ENCODE assay signal across 20 mouse cellular contexts in the genomic region with DNA sequence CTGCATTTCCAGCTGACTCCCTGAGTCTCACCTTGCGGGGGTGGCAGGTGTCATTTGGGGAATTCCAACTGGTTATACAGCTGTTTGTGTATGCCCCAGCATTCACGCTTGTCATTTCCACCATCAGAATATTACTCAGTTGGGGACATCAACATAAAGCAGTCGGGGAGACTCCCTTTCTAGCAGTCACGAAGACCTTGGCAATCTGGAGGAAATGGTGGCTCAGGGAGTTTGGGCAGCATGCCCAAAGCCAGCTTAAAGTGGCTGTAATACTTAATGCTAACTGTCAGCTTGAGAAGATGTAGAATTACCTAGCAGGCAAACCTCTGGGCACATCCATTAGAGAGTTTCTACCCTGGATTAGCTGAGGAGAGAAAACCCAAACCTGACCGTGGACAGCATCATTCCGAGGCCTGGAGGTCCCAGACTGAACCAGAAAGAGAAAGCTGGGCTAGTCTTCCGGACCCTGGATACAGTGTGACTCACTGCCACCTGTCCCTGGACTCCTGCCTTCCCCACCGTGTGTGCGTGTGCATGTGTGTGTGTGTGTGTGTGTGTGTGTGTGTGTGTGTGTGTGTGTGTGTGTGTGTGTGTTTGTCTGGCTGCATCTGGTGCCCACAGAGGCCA. TPM values are rescaled to one million over a fixed set of nuclear protein-coding genes. Genes with fewer than 3 reads are reported as not detected.
DNase-seq lines count a peak whose midpoint lies in the region; ATAC-seq lines count a peak whose summit lies in the region.
"Had no signal": no experiment of that assay in that cellular context is flagged by ENCODE, and none has a peak within 500 bp of the region (broad histone marks: within the 10 kb centered on the region; RNA-seq: fewer than 3 reads in every experiment).

No protein-coding gene starts in this region.

- 0 out of 2 replicates have a peak, but pooled peaks cover 2% of the 10 kb centered on the region for H3K27me3 ChIP-seq in hindbrain, embryonic 10.5 days (ENCODE audit: insufficient read depth, poor library complexity, severe bottlenecking)
- H3K27me3 ChIP-seq in hindbrain, embryonic 16.5 days (replicated peaks; ENCODE audit: control insufficient read depth, insufficient read depth, low read length), result no peaks in the 10 kb centered on the region
- H3K27me3 ChIP-seq: embryonic facial prominence, embryonic 15.5 days; hindbrain, embryonic 12.5 days; limb, embryonic 15.5 days; Patski had no signal

- peak overlapping the region; percentile 72; the same call in 1 of the 2 replicates for H3K27ac ChIP-seq in hindbrain, embryonic 10.5 days
- no peak overlapping the region for H3K27ac ChIP-seq in hindbrain, embryonic 16.5 days (ENCODE audit: low read depth, low read length)
- H3K27ac ChIP-seq: gastrocnemius, adult 2 months; hindbrain, embryonic 12.5 days; limb, embryonic 15.5 days had no signal

- no peak overlapping the region for H3K4me2 ChIP-seq in hindbrain, embryonic 16.5 days (ENCODE audit: low read length)
- H3K4me2 ChIP-seq: embryonic facial prominence, embryonic 15.5 days; hindbrain, embryonic 12.5 days; limb, embryonic 15.5 days had no signal

- no peak overlapping the region for H3K9ac ChIP-seq in hindbrain, embryonic 16.5 days (ENCODE audit: low read depth, low read length)
- H3K9ac ChIP-seq: embryonic facial prominence, embryonic 15.5 days; hindbrain, embryonic 12.5 days; limb, embryonic 15.5 days had no signal

- ATAC-seq in hindbrain, embryonic 16.5 days, result no peak
- ATAC-seq: Patski had no signal

- H3K4me3 ChIP-seq in hindbrain, embryonic 10.5 days, result no peak overlapping the region
- H3K4me3 ChIP-seq in hindbrain, embryonic 16.5 days (ENCODE audit: low read length), result no peak overlapping the region
- H3K4me3 ChIP-seq: embryonic facial prominence, embryonic 15.5 days; gastrocnemius, adult 2 months; heart, embryonic 10.5 days; hindbrain, embryonic 12.5 days; limb, embryonic 15.5 days had no signal

- peak; percentile 51 for DNase-seq in adrenal gland, postnatal 25 days
- no peak for DNase-seq in adrenal gland, postnatal 4 days (ENCODE audit: low spot score in 2 of 2)
- no peak for DNase-seq in hindbrain, embryonic 10.5 days (ENCODE audit: low spot score)
- peak; percentile 71 for DNase-seq in CD4-positive helper T cell, adult 2 months (ENCODE audit: low read depth, low spot score)
- DNase-seq in brain, adult 2 months (ENCODE audit: low read depth, low spot score), result peak; percentile 69
- DNase-seq in retina, postnatal 1 day, result no peak
- no peak for DNase-seq in layer of hippocampus, postnatal 25 days (ENCODE audit: extremely low spot score in 1 of 2, low spot score in 1 of 2)
- DNase-seq: cerebellum, adult 8-10 months; gastrocnemius, adult 2 months; kidney, adult 11 months; layer of hippocampus, postnatal 36 days; lung, postnatal 10 days; midbrain, embryonic 14.5 days; right cerebral cortex, postnatal 4 days had no signal

- H3K36me3 ChIP-seq in hindbrain, embryonic 10.5 days, result no peaks in the 10 kb centered on the region
- H3K36me3 ChIP-seq in hindbrain, embryonic 16.5 days (ENCODE audit: control insufficient read depth, insufficient read depth, low read length), result no peaks in the 10 kb centered on the region
- H3K36me3 ChIP-seq: embryonic facial prominence, embryonic 15.5 days; hindbrain, embryonic 12.5 days; limb, embryonic 15.5 days had no signal

- no peaks in the 10 kb centered on the region for H3K9me3 ChIP-seq in hindbrain, embryonic 10.5 days
- no peaks in the 10 kb centered on the region for H3K9me3 ChIP-seq in hindbrain, embryonic 16.5 days (ENCODE audit: control insufficient read depth, low read length)
- H3K9me3 ChIP-seq: embryonic facial prominence, embryonic 15.5 days; heart, embryonic 10.5 days; hindbrain, embryonic 12.5 days; limb, embryonic 15.5 days had no signal

- WGBS in hindbrain, embryonic 10.5 days, result 86% methylated on average over 9 of the region's 9 CpGs
- WGBS in hindbrain, embryonic 16.5 days, result 63% methylated on average over 9 of the region's 9 CpGs

- peaks cover 80% of the 10 kb centered on the region for H3K4me1 ChIP-seq in hindbrain, embryonic 10.5 days (replicated peaks)
- H3K4me1 ChIP-seq in hindbrain, embryonic 16.5 days (ENCODE audit: control insufficient read depth, insufficient read depth, low read depth, low read length), result peaks cover 17% of the 10 kb centered on the region

RNA-seq across cellular contexts. Expression of a gene that starts 13.5 kb away (rescaled TPM):
- total RNA-seq in adrenal gland, postnatal 25 days (2021), result 264 and 285 TPM in 2 replicates
- total RNA-seq in adrenal gland, postnatal 4 days (2021), result 100 to 1,000 TPM; 279 to 303 TPM
- polyA plus RNA-seq in hindbrain, embryonic 10.5 days (2016; fragmentation: Nextera tagmentation; extraction: Ambion mirVana), result 33.7 and 37.6 TPM in 2 replicates
- polyA plus RNA-seq in hindbrain, embryonic 16.5 days (2015; fragmentation: Nextera tagmentation; extraction: Ambion mirVana), result 18.5 and 29.8 TPM in 2 replicates
- total RNA-seq in layer of hippocampus, postnatal 25 days (2021), result 10 to 100 TPM; 50.3 to 52.3 TPM

Comparison
In these comparisons a context has a peak if more than half of its experiments do, and no peak if none do; other contexts are left out.
1. DNase-seq: peak in adrenal gland, postnatal 25 days (single experiment), CD4-positive helper T cell, adult 2 months (single experiment) and brain, adult 2 months (single experiment); none in adrenal gland, postnatal 4 days (0 of 2), hindbrain, embryonic 10.5 days (single experiment), retina, postnatal 1 day (single experiment) and layer of hippocampus, postnatal 25 days (0 of 2).